Mouse (Mus musculus): ENCODE data around the gene Ppp2r5d. TPM values are rescaled to one million over a fixed set of nuclear protein-coding genes. Genes with fewer than 3 reads are reported as not detected.

The Ppp2r5d gene
- polyA plus RNA-seq, 1 experiment from 2014 or later: 73.9 TPM

Other genes with a start within 250 kb of the Ppp2r5d start
- gene Ttbk1, start 217.4 kb downstream of the Ppp2r5d start, polyA plus RNA-seq (2014; fragmentation: Nextera tagmentation; extraction: Ambion mirVana): 3.8 and 4.8 TPM in 2 replicates
- 33.0 and 41.6 TPM in 2 replicates for gene Dnph1, start 208.4 kb downstream of the Ppp2r5d start, polyA plus RNA-seq (2014; fragmentation: Nextera tagmentation; extraction: Ambion mirVana)
- gene Cul9, start 158.7 kb downstream of the Ppp2r5d start, polyA plus RNA-seq (2014; fragmentation: Nextera tagmentation; extraction: Ambion mirVana): 7.6 and 10.8 TPM in 2 replicates
- 4.6 and 4.7 TPM in 2 replicates for gene Srf, start 148.9 kb downstream of the Ppp2r5d start, polyA plus RNA-seq (2014; fragmentation: Nextera tagmentation; extraction: Ambion mirVana)
- 15.3 and 19.0 TPM in 2 replicates for gene Ptk7, start 75.6 kb downstream of the Ppp2r5d start, polyA plus RNA-seq (2014; fragmentation: Nextera tagmentation; extraction: Ambion mirVana)
- 34.7 and 38.8 TPM in 2 replicates for gene Klc4, start 59.1 kb downstream of the Ppp2r5d start, polyA plus RNA-seq (2014; fragmentation: Nextera tagmentation; extraction: Ambion mirVana)
- 83.3 and 108 TPM in 2 replicates for gene Mrpl2, start 58.9 kb downstream of the Ppp2r5d start, polyA plus RNA-seq (2014; fragmentation: Nextera tagmentation; extraction: Ambion mirVana)
- 28.3 and 30.2 TPM in 2 replicates for gene Cul7, start 54.8 kb downstream of the Ppp2r5d start, polyA plus RNA-seq (2014; fragmentation: Nextera tagmentation; extraction: Ambion mirVana)
- 30.1 and 31.4 TPM in 2 replicates for gene Rrp36, start 30.8 kb downstream of the Ppp2r5d start, polyA plus RNA-seq (2014; fragmentation: Nextera tagmentation; extraction: Ambion mirVana)
- 243 and 265 TPM in 2 replicates for gene Mea1, start 26.3 kb downstream of the Ppp2r5d start, polyA plus RNA-seq (2014; fragmentation: Nextera tagmentation; extraction: Ambion mirVana)
- 147 and 164 TPM in 2 replicates for gene Klhdc3, start 24.2 kb downstream of the Ppp2r5d start, polyA plus RNA-seq (2014; fragmentation: Nextera tagmentation; extraction: Ambion mirVana)
- gene Pex6, start 6.4 kb upstream of the Ppp2r5d start, polyA plus RNA-seq (2014; fragmentation: Nextera tagmentation; extraction: Ambion mirVana): 16.9 and 17.6 TPM in 2 replicates
- 0.58 and 0.79 TPM in 2 replicates for gene Gnmt, start 24.1 kb upstream of the Ppp2r5d start, polyA plus RNA-seq (2014; fragmentation: Nextera tagmentation; extraction: Ambion mirVana)
- gene Cnpy3, start 47.1 kb upstream of the Ppp2r5d start, polyA plus RNA-seq (2014; fragmentation: Nextera tagmentation; extraction: Ambion mirVana): 54.1 and 57.5 TPM in 2 replicates
- gene Ptcra, start 58.6 kb upstream of the Ppp2r5d start, polyA plus RNA-seq (2014; fragmentation: Nextera tagmentation; extraction: Ambion mirVana): 0.22 TPM in 1 of 2 replicates, not detected in the other
- 63.9 and 89.9 TPM in 2 replicates for gene 2310039H08Rik, start 67.5 kb upstream of the Ppp2r5d start, polyA plus RNA-seq (2014; fragmentation: Nextera tagmentation; extraction: Ambion mirVana)
- gene Rpl7l1, start 77.6 kb upstream of the Ppp2r5d start, polyA plus RNA-seq (2014; fragmentation: Nextera tagmentation; extraction: Ambion mirVana): 108 and 110 TPM in 2 replicates
- gene Bicral, start 153.4 kb upstream of the Ppp2r5d start, polyA plus RNA-seq (2014; fragmentation: Nextera tagmentation; extraction: Ambion mirVana): 7.5 and 8.5 TPM in 2 replicates
- 66.4 TPM in 2 replicates for gene Tbcc, start 185.6 kb upstream of the Ppp2r5d start, polyA plus RNA-seq (2014; fragmentation: Nextera tagmentation; extraction: Ambion mirVana)
- not detected in 2 replicates for gene Prph2, start 205.3 kb upstream of the Ppp2r5d start, polyA plus RNA-seq (2014; fragmentation: Nextera tagmentation; extraction: Ambion mirVana)

Data from forebrain, embryonic 14.5 days (tissue).